Mouse (Mus musculus) midbrain, embryonic 14.5 days (tissue): ENCODE results near the gene Chkb. TPM values are rescaled to one million over a fixed set of nuclear protein-coding genes. Genes with fewer than 3 reads are reported as not detected.

Source experiments
- ATAC-seq: fragments of 200-750 bp; cut with Nextera tagmentation; 2 replicates; pipeline ENCODE4 v1.8.0; 2017; ENCODE audit warnings: moderate number of reproducible peaks, moderate library complexity; ENCODE audit not compliant: low FRiP score, low TSS enrichment
- DNase-seq: peaks from one replicate; pipeline ENCODE4 v3.0.0-alpha.2; 2015
- H3K27ac ChIP-seq: fragments of 300-500 bp; sonication (generic); replicated peaks from 2 replicates; pipeline ENCODE4 v1.5.1; 2014; ENCODE audit warnings: mild to moderate bottlenecking, low read depth, low read length, moderate library complexity
- H3K27me3 ChIP-seq: fragments of 300-500 bp; sonication (generic); 2 replicates; pipeline ENCODE4 v1.6.1; 2014; ENCODE audit warnings: low read length, control low read depth, mixed read lengths; ENCODE audit not compliant: control insufficient read depth, insufficient read depth
- H3K36me3 ChIP-seq: fragments of 300-500 bp; sonication (generic); 2 replicates; pipeline ENCODE4 v1.6.1; 2014; ENCODE audit warnings: low read length, control low read depth; ENCODE audit not compliant: control insufficient read depth, insufficient read depth
- H3K4me1 ChIP-seq: fragments of 300-500 bp; sonication (generic); 2 replicates; pipeline ENCODE4 v1.6.1; 2014; ENCODE audit warnings: mild to moderate bottlenecking, antibody characterized with exemption, low read length, control low read depth; ENCODE audit not compliant: control insufficient read depth, insufficient read depth
- H3K4me2 ChIP-seq: fragments of 300-500 bp; sonication (generic); 2 replicates; pipeline ENCODE4 v1.6.1; 2014; ENCODE audit warnings: mild to moderate bottlenecking, low read length, moderate library complexity
- H3K4me3 ChIP-seq: fragments of 300-500 bp; sonication (generic); replicated peaks from 2 replicates; pipeline ENCODE4 v1.5.1; 2014; ENCODE audit warnings: low read depth, low read length
- H3K9ac ChIP-seq: fragments of 300-500 bp; sonication (generic); replicated peaks from 2 replicates; pipeline ENCODE4 v1.6.1; 2014; ENCODE audit warnings: mild to moderate bottlenecking, low read length, moderate library complexity
- H3K9me3 ChIP-seq: fragments of 300-500 bp; sonication (generic); 2 replicates; pipeline ENCODE4 v1.6.1; 2016; ENCODE audit warnings: low read length, control low read depth, mixed read lengths; ENCODE audit not compliant: control insufficient read depth
- WGBS: fragments of 180-500 bp; shearing (Covaris S2); extraction: QIAGEN DNeasy Blood & Tissue Kit; methylation state at CpG from one replicate; pipeline ENCODE4 v1.1.7; 2014; 5-methylcytosine and 5-hydroxymethylcytosine counted together
- polyA plus RNA-seq: library from polyadenylated mRNA; unstranded; fragments of >200 nt; fragmentation: Nextera tagmentation; extraction: Ambion mirVana; gene quantifications from 2 replicates; pipeline ENCODE4 v1.2.1, GENCODE M21; 2014

The Chkb gene
- 76.3 and 84.0 TPM in 2 replicates for polyA plus RNA-seq

DNA sequence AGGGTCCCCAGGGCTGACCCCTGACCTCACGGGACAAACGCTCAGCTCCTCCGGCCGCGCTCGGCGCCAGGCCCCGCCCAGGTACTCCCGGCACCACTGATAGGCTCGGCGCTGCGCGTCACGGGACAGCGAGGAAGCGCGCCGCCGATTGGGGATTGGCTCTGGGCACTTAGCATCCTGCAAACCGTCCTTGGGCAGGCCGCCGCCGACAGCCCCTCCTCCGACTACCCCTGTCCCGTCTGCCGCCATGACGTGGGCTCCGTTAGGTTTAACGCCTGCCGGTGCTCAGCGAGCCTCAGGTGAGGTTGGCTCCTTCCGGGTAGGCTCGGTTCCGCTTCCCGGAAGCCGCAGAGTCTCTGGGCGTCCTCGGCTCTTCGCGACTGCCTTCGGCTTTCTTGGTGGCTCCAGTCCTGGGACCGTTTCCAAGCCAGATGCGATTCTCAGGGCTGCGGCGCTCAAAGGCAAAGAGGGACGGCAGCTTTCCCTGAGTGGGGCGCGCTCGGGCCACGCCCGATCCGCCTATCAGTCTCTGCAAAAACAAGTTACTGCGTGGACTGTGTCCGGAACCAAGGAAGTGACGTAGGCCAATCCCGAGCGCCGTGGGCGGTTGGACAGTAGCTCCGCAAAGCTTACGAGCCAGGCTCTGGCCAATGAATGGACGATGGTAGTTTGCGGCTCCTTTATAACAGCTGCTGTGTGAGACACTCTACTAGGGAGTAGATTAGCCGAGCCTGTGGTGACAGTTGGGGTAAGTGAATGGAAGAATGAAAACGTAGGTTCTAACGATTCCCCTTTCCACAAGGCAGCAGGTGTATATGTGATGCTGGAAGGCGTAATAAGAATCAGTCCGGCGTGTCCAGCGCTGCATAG lies at the start of gene Chkb, which contains the start of the genes C730034F03Rik and Gm44502:
Gene Chkb, minus strand, starts transcription at position 557 of the 870 bp plus-strand sequence.
Gene C730034F03Rik, plus strand, starts transcription at position 238 of the 870 bp plus-strand sequence.
Gene Gm44502, minus strand, starts transcription at position 345 of the 870 bp plus-strand sequence.
- ATAC-seq, result peak; percentile 93
- peaks cover 26% of the 10 kb centered on the region for H3K36me3 ChIP-seq
- WGBS, result under 1% methylated on average over 70 of the region's 70 CpGs
- H3K4me3 ChIP-seq, result peak within 1 kb of the TSS; percentile 84
- H3K9me3 ChIP-seq, result no peaks in the 10 kb centered on the region
- peak; percentile 96 for DNase-seq
- H3K4me1 ChIP-seq, result peaks cover 7% of the 10 kb centered on the region; the same call in 1 of the 2 replicates
- H3K27me3 ChIP-seq, result no peaks in the 10 kb centered on the region
- H3K4me2 ChIP-seq, result peak within 1 kb of the TSS; percentile 97
- H3K27ac ChIP-seq, result peak within 1 kb of the TSS; percentile 96
- peak within 1 kb of the TSS; percentile 79 for H3K9ac ChIP-seq

DNA sequence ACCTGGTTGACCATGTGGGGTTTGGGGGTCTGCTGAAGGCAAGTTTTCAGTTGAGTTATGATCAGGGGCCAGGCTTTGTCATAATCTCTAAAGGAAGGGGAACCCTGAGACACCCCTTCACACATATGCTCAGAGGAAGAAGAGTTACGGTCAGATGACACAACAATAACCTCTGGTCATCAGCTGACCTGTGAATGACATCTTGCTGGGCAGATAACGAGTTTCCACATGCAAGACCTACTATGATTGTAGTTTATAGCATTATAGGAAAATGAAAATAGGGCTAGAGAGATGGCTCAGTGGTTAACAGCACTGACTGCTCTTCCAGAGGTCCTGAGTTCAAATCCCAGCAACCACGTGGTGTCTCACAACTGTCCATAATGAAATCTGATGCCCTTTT lies 48.9 kb upstream of the Chkb start:
- Histone ChIP-seq H3K4me1 (peaks cover 11% of the 10 kb centered on the region), H3K4me3 (no peak overlapping the region), H3K4me2 (no peak overlapping the region), H3K9me3 (no peaks in the 10 kb centered on the region), H3K27ac (no peak overlapping the region), H3K36me3 (no peaks in the 10 kb centered on the region), H3K9ac (no peak overlapping the region), H3K27me3 (no peaks in the 10 kb centered on the region)
- DNase-seq (no peak), ATAC-seq (no peak)
- 88% methylated on average over 3 of the region's 3 CpGs for WGBS

DNA sequence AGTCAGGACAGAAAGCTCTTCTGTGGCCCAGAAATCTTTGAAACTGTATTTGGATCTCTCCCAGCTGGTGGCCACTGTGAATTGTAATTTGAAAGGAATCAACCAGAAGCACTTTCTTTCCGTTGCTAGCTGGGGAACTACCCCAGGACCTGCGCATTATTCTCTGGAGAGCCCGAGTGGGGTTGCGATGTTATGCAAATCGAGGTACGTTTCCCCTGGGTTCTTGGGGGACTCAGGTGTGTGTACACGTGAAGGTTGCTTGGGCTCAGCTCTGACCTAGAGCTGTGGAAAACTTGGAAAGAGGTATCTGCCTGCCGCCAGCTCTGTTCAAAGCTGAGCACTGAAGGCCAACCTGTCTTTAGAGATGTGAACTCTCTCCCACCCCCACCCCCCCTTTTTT lies 48.1 kb upstream of the Chkb start:
- H3K9ac ChIP-seq, result no peak overlapping the region
- ATAC-seq, result no peak
- WGBS, result 42% methylated on average over 8 of the region's 8 CpGs
- H3K27me3 ChIP-seq, result no peaks in the 10 kb centered on the region
- H3K4me2 ChIP-seq, result no peak overlapping the region
- no peak overlapping the region for H3K4me3 ChIP-seq
- no peak overlapping the region for H3K27ac ChIP-seq
- no peaks in the 10 kb centered on the region for H3K36me3 ChIP-seq
- DNase-seq, result no peak
- no peaks in the 10 kb centered on the region for H3K9me3 ChIP-seq
- peaks cover 11% of the 10 kb centered on the region for H3K4me1 ChIP-seq

DNA sequence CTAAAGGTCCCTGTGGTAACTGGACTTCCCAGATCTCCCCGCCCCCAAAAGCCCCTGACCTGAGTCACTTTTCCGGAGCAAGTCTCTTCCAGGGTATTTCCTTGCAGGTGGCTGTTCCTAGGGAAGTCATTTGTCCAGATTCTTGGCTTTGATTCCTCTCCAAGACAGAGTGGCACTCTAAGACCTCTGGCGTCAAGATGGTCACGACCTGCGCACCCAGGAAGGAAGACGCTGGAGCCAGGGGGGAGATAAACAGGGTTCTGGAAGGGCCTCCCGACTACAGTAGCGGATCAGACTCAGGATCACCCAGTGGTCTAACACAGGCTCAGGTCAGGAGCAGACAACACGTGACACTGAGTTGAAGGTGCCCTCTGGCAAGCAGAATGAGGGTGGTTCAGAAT lies 47.4 kb upstream of the Chkb start, which contains the start of gene Arsa:
Gene Arsa, minus strand, starts transcription at position 335 of the 401 bp plus-strand sequence.
- Histone ChIP-seq H3K9ac (peak within 1 kb of the TSS; percentile 65), H3K36me3 (no peaks in the 10 kb centered on the region), H3K27ac (peak within 1 kb of the TSS; percentile 81), H3K4me1 (peaks cover 11% of the 10 kb centered on the region), H3K4me2 (peak within 1 kb of the TSS; percentile 87), H3K4me3 (peak within 1 kb of the TSS; percentile 57), H3K27me3 (no peaks in the 10 kb centered on the region), H3K9me3 (no peaks in the 10 kb centered on the region)
- whole genome bisulfite sequencing, result 28% methylated on average over 9 of the region's 9 CpGs
- ATAC-seq, result no peak
- no peak for DNase-seq

DNA sequence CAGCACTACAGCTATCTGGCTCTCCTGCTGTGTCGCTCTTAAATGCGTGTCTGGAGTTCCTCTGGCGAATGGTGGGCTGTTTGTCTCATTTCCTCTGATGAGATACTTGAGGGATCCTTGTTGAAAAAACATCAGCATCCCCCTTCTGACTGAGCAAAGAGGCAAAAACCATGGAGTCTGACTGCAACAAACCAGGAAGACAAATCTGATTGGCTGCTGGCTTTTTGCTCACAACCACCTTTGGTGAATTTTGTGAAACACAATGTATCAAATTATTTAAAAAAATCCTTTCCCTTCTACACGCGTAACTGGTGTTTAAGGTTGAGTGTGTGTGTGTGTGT lies 46.7 kb upstream of the Chkb start:
- Histone ChIP-seq H3K9ac (peak overlapping the region; percentile 65), H3K4me2 (peak overlapping the region; percentile 87), H3K4me1 (peaks cover 11% of the 10 kb centered on the region), H3K9me3 (no peaks in the 10 kb centered on the region), H3K27ac (peak overlapping the region; percentile 81), H3K4me3 (peak overlapping the region; percentile 57), H3K36me3 (no peaks in the 10 kb centered on the region), H3K27me3 (no peaks in the 10 kb centered on the region)
- WGBS, result 8% methylated on average over 5 of the region's 5 CpGs
- DNase-seq (no peak), ATAC-seq (no peak; the same call in 1 of the 2 replicates)

DNA sequence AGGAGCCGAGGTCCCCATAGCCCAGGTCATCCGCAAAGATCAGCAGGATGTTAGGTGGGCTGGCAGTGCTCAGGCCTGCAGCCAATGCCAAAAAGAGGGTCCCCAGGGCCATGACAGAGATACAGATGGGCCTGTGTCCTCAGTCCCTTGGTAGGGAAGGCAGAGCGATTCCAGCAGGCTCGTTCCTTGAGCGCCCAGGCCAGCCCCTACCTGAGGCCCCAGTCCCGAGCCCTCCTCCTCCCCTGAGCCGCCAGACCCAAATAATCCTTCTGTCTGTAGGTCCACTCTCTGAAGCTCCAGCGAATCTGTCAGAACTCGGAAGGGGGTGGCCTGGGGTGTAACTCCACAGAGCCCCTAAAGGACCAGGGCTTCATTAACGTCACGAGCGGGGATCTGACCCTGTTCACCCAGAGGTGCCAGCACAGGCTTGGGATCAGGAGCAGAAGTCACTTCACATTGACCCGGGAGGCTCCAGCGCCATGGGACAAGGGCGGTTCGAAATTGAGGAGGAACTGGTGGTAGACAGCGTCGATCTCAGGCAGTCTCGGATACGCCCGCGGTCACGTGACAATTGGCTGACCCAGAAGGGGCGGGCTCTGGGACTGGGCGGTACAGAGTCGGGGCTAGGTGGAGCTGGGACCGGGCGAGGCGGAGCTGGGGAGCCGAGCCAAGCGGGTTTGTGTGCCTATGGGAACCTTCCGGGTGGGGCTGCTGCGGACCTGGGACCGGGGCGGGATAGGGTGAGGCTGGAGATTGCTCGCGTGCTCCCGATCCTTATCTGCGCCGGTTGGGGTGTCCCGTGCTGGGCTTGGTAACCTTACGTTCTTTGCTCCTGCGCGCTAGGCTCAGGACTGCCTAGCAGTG lies 46.1 kb upstream of the Chkb start:
- Histone ChIP-seq H3K27me3 (no peaks in the 10 kb centered on the region), H3K9ac (peak overlapping the region; percentile 65), H3K9me3 (no peaks in the 10 kb centered on the region), H3K36me3 (no peaks in the 10 kb centered on the region), H3K4me2 (peak overlapping the region; percentile 87), H3K27ac (peak overlapping the region; percentile 81), H3K4me3 (peak overlapping the region; percentile 57), H3K4me1 (peaks cover 11% of the 10 kb centered on the region)
- ATAC-seq, result peak; percentile 95
- DNase-seq, result peak; percentile 91
- 8% methylated on average over 44 of the region's 44 CpGs for WGBS

DNA sequence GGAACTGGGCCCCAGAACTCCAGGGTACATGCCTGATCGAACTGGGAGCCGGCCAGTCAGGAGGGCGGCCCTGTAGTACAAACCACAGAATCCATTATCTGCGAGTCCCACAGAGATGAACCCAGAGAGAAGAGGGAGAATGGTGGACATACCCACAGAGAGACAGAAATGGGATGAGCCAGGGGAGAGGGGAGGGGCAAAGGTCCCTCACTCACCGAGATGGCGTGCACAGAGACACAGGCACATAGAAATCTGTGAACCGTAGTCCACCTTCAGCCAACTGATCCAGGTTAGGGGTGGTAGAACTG lies 45.5 kb upstream of the Chkb start:
- ATAC-seq (no peak), DNase-seq (no peak)
- 85% methylated on average over 7 of the region's 7 CpGs for WGBS
- Histone ChIP-seq H3K27ac (no peak overlapping the region; the same call in 1 of the 2 replicates), H3K4me2 (peak overlapping the region; percentile 87), H3K36me3 (no peaks in the 10 kb centered on the region), H3K27me3 (no peaks in the 10 kb centered on the region), H3K9me3 (no peaks in the 10 kb centered on the region), H3K4me3 (peak overlapping the region; percentile 57), H3K4me1 (peaks cover 11% of the 10 kb centered on the region), H3K9ac (peak overlapping the region; percentile 65; the same call in 1 of the 2 replicates)

DNA sequence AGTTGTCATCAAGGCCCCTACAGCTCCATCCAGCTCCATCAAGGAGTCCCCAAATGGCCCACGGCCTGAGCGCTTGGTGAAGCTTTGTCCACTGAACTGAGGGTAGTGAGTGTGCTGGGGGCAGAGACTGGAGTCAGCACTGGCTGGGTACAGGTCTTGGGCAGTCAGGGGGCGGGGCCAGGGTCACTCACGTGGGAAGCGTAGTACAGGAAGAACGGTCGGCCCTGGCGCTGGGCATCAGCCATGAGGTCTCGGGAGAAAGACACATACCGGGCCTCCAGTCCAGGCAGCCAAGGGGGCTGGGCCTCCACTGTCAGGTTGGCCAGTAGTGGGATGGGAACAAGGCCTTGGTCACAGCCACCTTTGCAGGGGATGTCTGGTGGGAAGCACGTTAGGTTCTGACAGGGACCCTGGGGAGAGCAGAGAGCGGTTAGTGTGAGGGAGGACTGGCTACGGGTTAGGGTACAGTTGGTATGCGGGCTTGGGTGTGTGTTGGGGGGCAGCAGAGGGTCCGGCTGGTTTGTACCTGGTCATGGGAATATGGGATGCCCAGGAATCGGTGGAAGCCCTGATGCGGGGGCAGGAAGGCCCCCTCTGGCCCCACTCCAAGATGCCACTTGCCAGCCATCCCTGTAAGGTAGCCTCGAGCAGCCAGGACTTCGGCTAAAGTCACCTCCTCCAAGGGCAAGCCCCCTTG lies 45.0 kb upstream of the Chkb start:
- Histone ChIP-seq H3K27me3 (no peaks in the 10 kb centered on the region), H3K9ac (no peak overlapping the region), H3K27ac (no peak overlapping the region), H3K4me1 (peaks cover 11% of the 10 kb centered on the region), H3K4me2 (peak overlapping the region; percentile 87), H3K4me3 (peak overlapping the region; percentile 57; the same call in 1 of the 2 replicates), H3K9me3 (no peaks in the 10 kb centered on the region), H3K36me3 (no peaks in the 10 kb centered on the region)
- WGBS, result 89% methylated on average over 19 of the region's 19 CpGs
- no peak for ATAC-seq
- no peak for DNase-seq
